Mouse (Mus musculus) liver, embryonic 14.5 days (tissue): Measurements from ENCODE around the gene Plk3. TPM values are rescaled to one million over a fixed set of nuclear protein-coding genes. Genes with fewer than 3 reads are reported as not detected.
A peak's percentile ranks its signal among the peaks of the same experiment; 100 is the strongest.

ENCODE experiments used
- ATAC-seq: fragments of 200-750 bp; cut with Nextera tagmentation; 2 replicates; pipeline ENCODE4 v1.8.0; 2017; ENCODE audit warnings: moderate number of reproducible peaks, mild to moderate bottlenecking, moderate library complexity; ENCODE audit not compliant: insufficient read depth
- DNase-seq, 3 experiments: peaks; one replicate each; pipeline ENCODE4 v3.0.0-alpha.2; 2012 to 2013; ENCODE audit warnings: low read depth in 3 of 3, low spot score in 3 of 3
- H3K27ac ChIP-seq: fragments of 300-500 bp; sonication (generic); 2 replicates; pipeline ENCODE4 v1.5.1; 2014; ENCODE audit warnings: moderate library complexity, mild to moderate bottlenecking, control low read depth, inconsistent platforms
- H3K27me3 ChIP-seq: fragments of 300-500 bp; sonication (generic); 2 replicates; pipeline ENCODE4 v1.6.1; 2014; ENCODE audit warnings: mild to moderate bottlenecking, low read length, moderate library complexity; ENCODE audit not compliant: control insufficient read depth, insufficient read depth
- H3K36me3 ChIP-seq: fragments of 300-500 bp; sonication (generic); replicated peaks from 2 replicates; pipeline ENCODE4 v1.6.1; 2014; ENCODE audit warnings: low read depth; ENCODE audit not compliant: control insufficient read depth, insufficient read depth
- H3K4me1 ChIP-seq, 2 experiments: fragments of 200-500 bp in 1 of 2; fragments of 300-500 bp in 1 of 2; sonication (generic) in 1 of 2; replicated peaks; 2 replicates each; pipeline ENCODE4 v1.6.1; 2012 to 2014; ENCODE audit warnings: antibody characterized with exemption in 1 of 2, inconsistent platforms in 1 of 2, low read length in 1 of 2; ENCODE audit not compliant: control insufficient read depth in 2 of 2, insufficient read depth in 2 of 2
- H3K4me2 ChIP-seq: fragments of 300-500 bp; sonication (generic); 2 replicates; pipeline ENCODE4 v1.6.1; 2014; ENCODE audit warnings: low read depth, mild to moderate bottlenecking, control low read depth, moderate library complexity
- H3K4me3 ChIP-seq, 2 experiments: fragments of 200-500 bp in 1 of 2; fragments of 300-500 bp in 1 of 2; sonication (generic) in 1 of 2; 2 replicates each; pipeline ENCODE4 v1.5.1; 2012 to 2014; ENCODE audit warnings: low read depth in 2 of 2, low read length in 2 of 2, mild to moderate bottlenecking in 2 of 2, control low read depth in 1 of 2, inconsistent platforms in 1 of 2, moderate library complexity in 1 of 2; ENCODE audit not compliant: insufficient read depth in 1 of 2
- H3K9ac ChIP-seq: fragments of 300-500 bp; sonication (generic); replicated peaks from 2 replicates; pipeline ENCODE4 v1.6.1; 2014; ENCODE audit warnings: mild to moderate bottlenecking, control low read depth, moderate library complexity
- H3K9me3 ChIP-seq: fragments of 300-500 bp; sonication (generic); 2 replicates; pipeline ENCODE4 v1.6.1; 2016; ENCODE audit warnings: low read length, mixed read lengths; ENCODE audit not compliant: control insufficient read depth
- CTCF ChIP-seq: IDR thresholded peaks from 2 replicates; pipeline ENCODE4 v1.5.1; 2016; ENCODE audit warnings: antibody characterized with exemption, low read depth, control low read depth
- EP300 ChIP-seq: IDR thresholded peaks from 2 replicates; pipeline ENCODE4 v1.6.1; 2016; ENCODE audit warnings: antibody characterized with exemption, low read depth
- WGBS: fragments of 180-500 bp; shearing (Covaris S2); extraction: QIAGEN DNeasy Blood & Tissue Kit; methylation state at CpG from one replicate; pipeline ENCODE4 v1.1.7; 2014; ENCODE audit not compliant: insufficient replicate concordance; 5-methylcytosine and 5-hydroxymethylcytosine counted together
- polyA plus RNA-seq, 2 experiments: library from polyadenylated mRNA; depleted of rRNA in 1 of 2; stranded (reverse) in 1 of 2; unstranded in 1 of 2; fragments of >200 nt; fragmentation: Nextera tagmentation in 1 of 2; extraction: Ambion mirVana in 1 of 2; gene quantifications; 2 replicates each; pipeline versions ENCODE4 v1.2.1 to v1.2.3; 2012 to 2014

The Plk3 gene
- polyA plus RNA-seq, 2 experiments, result 1.1 to 1.7 TPM

DNA sequence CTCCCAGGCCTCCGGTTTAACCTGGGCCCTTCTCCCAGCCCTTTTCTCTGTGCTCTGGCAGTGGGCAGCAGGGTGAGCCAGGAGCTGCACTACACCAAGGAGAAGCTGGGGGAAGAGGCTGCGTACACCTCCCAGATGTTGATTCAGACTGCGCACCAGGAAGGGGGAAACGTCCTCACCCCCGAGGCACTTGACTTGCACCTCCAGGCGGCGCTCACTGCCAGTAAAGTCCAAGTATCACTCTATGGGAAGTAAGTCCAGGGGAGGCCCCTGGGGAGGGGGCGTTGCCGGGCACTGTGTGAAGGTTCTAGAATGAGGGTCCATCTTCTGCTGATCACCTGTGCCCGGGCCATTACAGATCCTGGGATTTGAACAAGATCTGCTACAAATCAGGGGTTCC is 29.1 kb downstream of the Plk3 start:
- DNase-seq, result no peak
- Histone ChIP-seq H3K27me3 (no peaks in the 10 kb centered on the region), H3K4me2 (no peak overlapping the region), H3K9me3 (no peaks in the 10 kb centered on the region), H3K4me3 (no peak overlapping the region), H3K36me3 (no peaks in the 10 kb centered on the region), H3K9ac (no peak overlapping the region), H3K27ac (no peak overlapping the region), H3K4me1 (no peaks in the 10 kb centered on the region)
- ATAC-seq, result no peak
- WGBS, result 66% methylated on average over 10 of the region's 10 CpGs
- TF ChIP-seq CTCF (no peak), EP300 (no peak)

DNA sequence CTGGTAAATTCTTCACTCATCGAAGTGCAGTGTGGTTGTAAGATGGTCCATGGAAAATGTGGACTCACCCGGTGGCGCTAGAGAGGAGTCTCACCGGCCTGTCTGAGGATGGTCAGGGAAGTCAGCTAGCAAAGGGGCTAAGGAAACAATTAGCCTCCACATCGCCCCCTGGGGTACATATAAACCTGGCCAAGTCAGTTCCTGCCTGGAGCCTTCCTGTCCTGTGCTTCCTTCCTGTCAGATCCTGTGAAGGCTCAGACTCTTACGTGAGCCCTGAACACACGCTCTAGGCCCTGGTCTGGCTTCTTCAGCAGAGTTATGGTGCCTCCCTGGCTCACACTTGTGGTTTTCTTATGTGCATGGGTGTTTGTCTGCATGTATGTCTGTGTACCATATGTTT is 32.5 kb downstream of the Plk3 start:
- DNase-seq, result no peak
- no peak overlapping the region for H3K9ac ChIP-seq
- TF ChIP-seq CTCF, result peak; percentile 48
- TF ChIP-seq EP300, result no peak

DNA sequence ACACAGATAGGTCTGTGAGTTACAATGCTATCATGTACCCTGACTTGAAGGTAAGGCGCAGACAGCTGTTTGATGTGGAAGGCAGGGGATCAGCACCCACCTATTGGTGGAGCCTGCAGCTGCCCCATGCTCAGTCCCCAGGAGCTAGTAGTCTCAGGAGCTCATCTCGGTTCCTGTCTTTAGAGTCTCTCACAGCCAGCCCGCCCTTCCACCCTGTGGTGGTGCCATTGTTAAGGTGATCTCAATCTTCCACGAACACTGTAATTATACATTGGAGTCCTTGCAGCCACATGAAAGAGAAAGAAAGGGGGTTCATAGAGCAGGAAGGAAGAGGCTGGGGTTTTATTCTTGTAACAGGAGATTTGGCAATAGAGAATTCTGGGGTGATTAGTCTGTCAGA is 33.7 kb downstream of the Plk3 start:
- Histone ChIP-seq H3K4me1 (no peaks in the 10 kb centered on the region; a peak in 1 of 4 replicates), H3K4me2 (no peak overlapping the region), H3K27ac (no peak overlapping the region), H3K9ac (no peak overlapping the region), H3K36me3 (no peaks in the 10 kb centered on the region), H3K27me3 (peaks cover 20% of the 10 kb centered on the region), H3K4me3 (no peak overlapping the region), H3K9me3 (no peaks in the 10 kb centered on the region)
- no peak for TF ChIP-seq EP300
- no peak for TF ChIP-seq CTCF
- no peak for ATAC-seq
- DNase-seq, result no peak
- WGBS, result 64% methylated on average over 4 of the region's 4 CpGs

More for the DNA sequence above, 32.5 kb downstream of the Plk3 start:
- no peak for ATAC-seq
- Histone ChIP-seq H3K36me3 (no peaks in the 10 kb centered on the region), H3K4me3 (no peak overlapping the region), H3K4me1 (no peaks in the 10 kb centered on the region), H3K27ac (no peak overlapping the region), H3K4me2 (no peak overlapping the region), H3K27me3 (peaks cover 8% of the 10 kb centered on the region), H3K9me3 (no peaks in the 10 kb centered on the region)
- WGBS, result 40% methylated on average over 7 of the region's 7 CpGs

DNA sequence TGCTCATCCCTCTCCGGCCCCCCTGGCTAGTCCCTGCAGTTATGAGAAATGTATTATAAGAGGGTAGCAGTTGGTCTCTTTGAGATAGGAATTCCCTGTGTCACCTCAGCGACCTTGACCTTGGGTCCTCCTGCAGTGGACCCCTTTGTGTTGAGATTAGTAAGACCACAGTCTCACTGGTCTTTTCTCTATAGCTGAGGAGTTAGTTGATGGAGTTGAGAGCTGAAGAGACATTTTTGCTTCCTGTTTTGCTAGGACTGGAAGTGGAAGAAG is 35.1 kb downstream of the Plk3 start:
- DNase-seq (no peak), ATAC-seq (no peak)
- Histone ChIP-seq H3K9me3 (no peaks in the 10 kb centered on the region), H3K9ac (no peak overlapping the region), H3K27ac (no peak overlapping the region), H3K4me2 (no peak overlapping the region), H3K4me3 (no peak overlapping the region), H3K36me3 (no peaks in the 10 kb centered on the region), H3K4me1 (no peaks in the 10 kb centered on the region; a peak in 1 of 4 replicates), H3K27me3 (peaks cover 24% of the 10 kb centered on the region)
- WGBS, result 52% methylated on average over 2 of the region's 2 CpGs
- TF ChIP-seq CTCF (no peak), EP300 (no peak)

DNA sequence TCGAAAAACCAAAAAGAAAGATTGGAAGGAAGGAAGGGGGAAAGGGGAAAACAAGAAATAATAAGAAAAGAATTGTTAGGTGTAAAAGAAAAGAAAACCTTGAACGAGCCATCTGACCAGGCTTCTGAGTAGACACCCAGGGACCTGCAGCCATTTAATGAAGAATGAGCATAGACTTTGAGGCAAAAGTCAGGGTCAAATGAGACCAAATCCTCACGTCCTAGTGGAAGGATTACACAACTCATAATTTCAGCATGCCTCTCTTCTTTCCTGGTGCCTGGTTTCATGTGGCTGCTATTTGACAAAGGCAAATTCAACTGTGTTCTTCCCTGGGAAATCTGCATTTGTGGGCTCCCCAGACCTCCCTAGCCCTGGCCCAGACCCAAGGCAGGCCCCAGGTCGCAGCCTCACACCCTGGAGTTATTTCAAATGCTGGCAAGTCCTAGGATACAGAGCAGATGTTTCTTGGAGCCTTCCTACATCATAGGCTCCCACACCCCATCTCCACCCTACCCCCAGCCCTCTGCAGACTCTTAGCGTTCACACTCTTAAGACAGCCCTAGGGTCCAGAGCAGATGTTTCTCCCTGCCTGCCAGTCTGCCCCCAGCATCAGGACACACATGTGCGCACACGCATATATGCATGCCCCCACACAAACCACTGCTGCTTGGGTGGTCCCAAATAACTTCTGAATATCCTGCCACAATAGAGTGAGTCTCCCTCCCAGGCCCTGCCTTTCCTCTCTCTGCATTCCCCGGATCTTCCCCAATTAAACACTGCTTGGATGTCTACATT is 35.6 kb downstream of the Plk3 start:
- no peak overlapping the region for H3K4me3 ChIP-seq
- 58% methylated on average over 8 of the region's 8 CpGs for WGBS
- no peak for DNase-seq
- H3K4me1 ChIP-seq, result no peaks in the 10 kb centered on the region; a peak in 1 of 4 replicates
- H3K27ac ChIP-seq, result no peak overlapping the region
- TF ChIP-seq EP300 (no peak), CTCF (no peak)
- ATAC-seq, result no peak
- no peak overlapping the region for H3K9ac ChIP-seq
- no peak overlapping the region for H3K4me2 ChIP-seq
- H3K27me3 ChIP-seq, result peaks cover 24% of the 10 kb centered on the region
- H3K9me3 ChIP-seq, result no peaks in the 10 kb centered on the region
- no peaks in the 10 kb centered on the region for H3K36me3 ChIP-seq
